Mouse (Mus musculus): ENCODE results near the gene Rbfox2.
A peak's percentile ranks its signal among the peaks of the same experiment; 100 is the strongest.

The Rbfox2 gene

GRCm38 (mm10) chr15:77230144-77230543 is 76.7 kb downstream of the Rbfox2 start:
- DNase-seq (ENCODE audit: low spot score) = no peak

- no peak for DNase-seq (ENCODE audit: low spot score)
Observed at GRCm38 (mm10) chr15:77226831-77227354, 79.9 kb downstream of the Rbfox2 start.

GRCm38 (mm10) chr15:77225858-77226257 is 80.9 kb downstream of the Rbfox2 start:
- DNase-seq (ENCODE audit: low spot score) = no peak

- DNase-seq (ENCODE audit: low spot score) = no peak
Observed at GRCm38 (mm10) chr15:77225274-77225673, 81.5 kb downstream of the Rbfox2 start.

GRCm38 (mm10) chr15:77220833-77221232 is 86.0 kb downstream of the Rbfox2 start:
- DNase-seq (ENCODE audit: low spot score) = no peak

- DNase-seq (ENCODE audit: low spot score) = peak; percentile 40
Observed at GRCm38 (mm10) chr15:77220137-77220536, 86.7 kb downstream of the Rbfox2 start.

- DNase-seq (ENCODE audit: low spot score) = no peak
Observed at GRCm38 (mm10) chr15:77219571-77219970, 87.2 kb downstream of the Rbfox2 start.

GRCm38 (mm10) chr15:77218007-77218406 is 88.8 kb downstream of the Rbfox2 start:
- no peak for DNase-seq (ENCODE audit: low spot score)

GRCm38 (mm10) chr15:77217523-77217922 is 89.3 kb downstream of the Rbfox2 start:
- DNase-seq (ENCODE audit: low spot score) = no peak

GRCm38 (mm10) chr15:77216704-77217103 is 90.1 kb downstream of the Rbfox2 start:
- DNase-seq (ENCODE audit: low spot score) = no peak

- no peak for DNase-seq (ENCODE audit: low spot score)
Observed at GRCm38 (mm10) chr15:77215178-77215800, 91.5 kb downstream of the Rbfox2 start.

- no peak for DNase-seq (ENCODE audit: low spot score)
Observed at GRCm38 (mm10) chr15:77214410-77215107, 92.2 kb downstream of the Rbfox2 start.

GRCm38 (mm10) chr15:77213829-77214228 is 93.0 kb downstream of the Rbfox2 start:
- DNase-seq (ENCODE audit: low spot score) = no peak

GRCm38 (mm10) chr15:77212818-77213217 is 94.0 kb downstream of the Rbfox2 start:
- DNase-seq (ENCODE audit: low spot score) = no peak

- DNase-seq (ENCODE audit: low spot score) = no peak
Observed at GRCm38 (mm10) chr15:77212217-77212757, 94.5 kb downstream of the Rbfox2 start.

GRCm38 (mm10) chr15:77206996-77207395 is 99.8 kb downstream of the Rbfox2 start:
- DNase-seq (ENCODE audit: low spot score) = no peak

- DNase-seq (ENCODE audit: low spot score) = no peak
Observed at GRCm38 (mm10) chr15:77204951-77205350, 101.9 kb downstream of the Rbfox2 start.

GRCm38 (mm10) chr15:77203255-77203981 is 103.4 kb downstream of the Rbfox2 start:
- DNase-seq (ENCODE audit: low spot score) = no peak

GRCm38 (mm10) chr15:77202881-77203254 is 103.9 kb downstream of the Rbfox2 start:
- DNase-seq (ENCODE audit: low spot score) = no peak

GRCm38 (mm10) chr15:77202223-77202622 is 104.6 kb downstream of the Rbfox2 start:
- peak; percentile 56 for DNase-seq (ENCODE audit: low spot score)

- DNase-seq (ENCODE audit: low spot score) = peak; percentile 56
Observed at GRCm38 (mm10) chr15:77196827-77197226, 110.0 kb downstream of the Rbfox2 start.

GRCm38 (mm10) chr15:77196001-77196400 is 110.8 kb downstream of the Rbfox2 start:
- DNase-seq (ENCODE audit: low spot score) = no peak
